Mouse (Mus musculus) stomach, postnatal 0 days (tissue): ENCODE results near the gene Parp1. TPM values are rescaled to one million over a fixed set of nuclear protein-coding genes. Genes with fewer than 3 reads are reported as not detected.

Source experiments
- ATAC-seq: fragments of 200-750 bp; cut with Nextera tagmentation; 2 replicates; pipeline ENCODE4 v1.8.0; 2017; ENCODE audit not compliant: low FRiP score, low TSS enrichment
- DNase-seq: peaks from one replicate; pipeline ENCODE4 v3.0.0-alpha.2; 2016; ENCODE audit warnings: low spot score
- H3K27ac ChIP-seq: fragments of 300-500 bp; sonication (generic); replicated peaks from 2 replicates; pipeline ENCODE4 v1.5.1; 2014; ENCODE audit warnings: mild to moderate bottlenecking, control low read depth
- H3K27me3 ChIP-seq: fragments of 300-500 bp; sonication (generic); 2 replicates; pipeline ENCODE4 v1.6.1; 2014; ENCODE audit warnings: low read length; ENCODE audit not compliant: control insufficient read depth, insufficient read depth
- H3K36me3 ChIP-seq: fragments of 300-500 bp; sonication (generic); 2 replicates; pipeline ENCODE4 v1.6.1; 2014; ENCODE audit warnings: low read length, mixed read lengths; ENCODE audit not compliant: control insufficient read depth, insufficient read depth
- H3K4me1 ChIP-seq: fragments of 300-500 bp; sonication (generic); replicated peaks from 2 replicates; pipeline ENCODE4 v1.6.1; 2014; ENCODE audit warnings: antibody characterized with exemption; ENCODE audit not compliant: control insufficient read depth, insufficient read depth
- H3K4me2 ChIP-seq: fragments of 300-500 bp; sonication (generic); replicated peaks from 2 replicates; pipeline ENCODE4 v1.6.1; 2014; ENCODE audit warnings: low read depth, mild to moderate bottlenecking, control low read depth, moderate library complexity
- H3K4me3 ChIP-seq: fragments of 300-500 bp; sonication (generic); 2 replicates; pipeline ENCODE4 v1.5.1; 2014; ENCODE audit warnings: low read depth, low read length, control low read depth
- H3K9ac ChIP-seq: fragments of 300-500 bp; sonication (generic); 2 replicates; pipeline ENCODE4 v1.6.1; 2014; ENCODE audit warnings: mild to moderate bottlenecking, low read length, control low read depth, mixed read lengths
- H3K9me3 ChIP-seq: fragments of 300-500 bp; sonication (generic); 2 replicates; pipeline ENCODE4 v1.6.1; 2016; ENCODE audit warnings: low read length; ENCODE audit not compliant: control insufficient read depth
- CTCF ChIP-seq: IDR thresholded peaks from 2 replicates; pipeline ENCODE4 v1.5.1; 2016; ENCODE audit warnings: antibody characterized with exemption, low read depth, mild to moderate bottlenecking, moderate library complexity
- EP300 ChIP-seq: optimal IDR thresholded peaks from 2 replicates; pipeline ENCODE3; 2016; ENCODE audit warnings: antibody characterized with exemption
- WGBS: fragments of 180-500 bp; shearing (Covaris S2); extraction: QIAGEN DNeasy Blood & Tissue Kit; methylation state at CpG from one replicate; pipeline ENCODE4 v1.1.7; 2014; 5-methylcytosine and 5-hydroxymethylcytosine counted together
- polyA plus RNA-seq: library from polyadenylated mRNA; unstranded; fragments of >200 nt; fragmentation: Nextera tagmentation; extraction: Ambion mirVana; gene quantifications from 2 replicates; pipeline ENCODE4 v1.2.1, GENCODE M21; 2015

The Parp1 gene
- polyA plus RNA-seq, 1 experiment from 2014 or later, result 31.9 TPM

- H3K27me3 ChIP-seq, result no peaks in the 10 kb centered on the region
- no peak for ATAC-seq
- H3K4me1 ChIP-seq, result no peaks in the 10 kb centered on the region
- no peak overlapping the region for H3K9ac ChIP-seq
- H3K4me2 ChIP-seq, result no peak overlapping the region
- 67% methylated on average over 8 of the region's 8 CpGs for WGBS
- H3K9me3 ChIP-seq, result no peaks in the 10 kb centered on the region
- H3K4me3 ChIP-seq, result no peak overlapping the region
- no peaks in the 10 kb centered on the region for H3K36me3 ChIP-seq
- H3K27ac ChIP-seq, result no peak overlapping the region
- TF ChIP-seq EP300 (no peak), CTCF (no peak)
- DNase-seq, result no peak
Measured at GRCm38 (mm10) chr1:180530457-180531263, 38.1 kb upstream of the Parp1 start.

GRCm38 (mm10) chr1:180532671-180533070 lies 36.1 kb upstream of the Parp1 start:
- 96% methylated on average over 11 of the region's 11 CpGs for WGBS
- Histone ChIP-seq H3K4me1 (no peaks in the 10 kb centered on the region), H3K27ac (no peak overlapping the region)

GRCm38 (mm10) chr1:180536719-180537118 lies 32.0 kb upstream of the Parp1 start:
- no peak overlapping the region for H3K4me2 ChIP-seq
- ATAC-seq (no peak), DNase-seq (no peak)
- H3K9me3 ChIP-seq, result no peaks in the 10 kb centered on the region
- H3K27me3 ChIP-seq, result no peaks in the 10 kb centered on the region
- H3K36me3 ChIP-seq, result no peaks in the 10 kb centered on the region
- 59% methylated on average over 5 of the region's 5 CpGs for WGBS
- no peaks in the 10 kb centered on the region for H3K4me1 ChIP-seq
- no peak overlapping the region for H3K27ac ChIP-seq
- no peak for TF ChIP-seq EP300
- no peak for TF ChIP-seq CTCF
- H3K9ac ChIP-seq, result no peak overlapping the region
- no peak overlapping the region for H3K4me3 ChIP-seq

More at GRCm38 (mm10) chr1:180532671-180533070, 36.1 kb upstream of the Parp1 start:
- no peak for TF ChIP-seq CTCF
- no peak for TF ChIP-seq EP300
- Histone ChIP-seq H3K27me3 (no peaks in the 10 kb centered on the region), H3K4me2 (no peak overlapping the region), H3K36me3 (no peaks in the 10 kb centered on the region), H3K4me3 (no peak overlapping the region), H3K9ac (no peak overlapping the region), H3K9me3 (no peaks in the 10 kb centered on the region)
- ATAC-seq, result no peak
- no peak for DNase-seq

- Histone ChIP-seq H3K9me3 (no peaks in the 10 kb centered on the region), H3K4me3 (no peak overlapping the region), H3K4me2 (no peak overlapping the region), H3K4me1 (no peaks in the 10 kb centered on the region), H3K36me3 (no peaks in the 10 kb centered on the region), H3K9ac (no peak overlapping the region), H3K27me3 (no peaks in the 10 kb centered on the region), H3K27ac (peak overlapping the region; percentile 69)
- 36% methylated on average over 2 of the region's 2 CpGs for WGBS
- TF ChIP-seq EP300, result no peak
- no peak for TF ChIP-seq CTCF
- ATAC-seq (no peak), DNase-seq (no peak)
Measured at GRCm38 (mm10) chr1:180541251-180541650, 27.5 kb upstream of the Parp1 start.

DNA sequence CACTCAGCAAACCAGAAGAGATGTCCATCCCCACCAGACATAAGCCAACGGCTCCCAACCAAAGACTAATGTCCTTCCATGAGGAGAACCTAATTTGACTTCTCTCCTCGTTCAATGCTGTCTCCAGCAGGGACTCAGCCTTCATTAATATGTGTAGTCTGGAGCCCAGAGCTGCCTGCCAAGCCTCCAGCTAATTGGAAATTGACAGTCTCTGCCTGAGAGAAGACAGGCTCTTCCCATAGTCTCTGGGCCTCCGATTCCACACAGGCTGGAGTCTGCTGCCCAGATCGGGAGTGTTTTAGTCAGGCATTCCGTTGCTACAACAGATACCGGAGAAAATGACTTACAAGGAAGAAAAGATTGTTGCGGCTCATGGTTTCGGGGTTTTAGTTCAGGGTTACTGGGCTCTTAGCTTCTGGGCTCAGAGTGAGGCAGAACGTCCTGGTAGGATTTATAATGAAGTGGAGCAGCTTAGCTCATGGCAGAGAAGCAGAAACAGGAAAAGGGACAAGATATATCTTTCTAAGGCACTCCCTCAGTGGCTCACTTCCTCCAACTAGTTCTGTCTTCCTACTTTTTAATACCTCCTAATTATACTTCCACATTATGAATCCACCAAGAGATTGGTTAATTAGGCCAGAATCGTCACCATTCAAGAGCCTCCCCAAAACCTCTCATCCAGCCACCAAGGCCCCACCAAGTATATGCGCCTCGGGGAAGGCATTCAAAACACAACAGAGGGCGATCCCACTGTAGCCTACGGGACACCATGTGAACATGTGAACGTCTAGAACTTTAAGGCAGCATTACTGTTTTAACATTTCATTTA lies 26.6 kb upstream of the Parp1 start:
- DNase-seq, result no peak
- Histone ChIP-seq H3K36me3 (no peaks in the 10 kb centered on the region), H3K27me3 (no peaks in the 10 kb centered on the region), H3K9me3 (no peaks in the 10 kb centered on the region), H3K4me2 (no peak overlapping the region), H3K4me3 (no peak overlapping the region), H3K9ac (no peak overlapping the region), H3K27ac (peak overlapping the region; percentile 69), H3K4me1 (no peaks in the 10 kb centered on the region)
- 59% methylated on average over 15 of the region's 15 CpGs for WGBS
- TF ChIP-seq EP300 (no peak), CTCF (no peak)
- ATAC-seq, result no peak; the same call in 1 of the 2 replicates
